Mouse (Mus musculus) lung, embryonic 14.5 days (tissue): ENCODE measurements around the gene Dab2ip. TPM values are rescaled to one million over a fixed set of nuclear protein-coding genes. Genes with fewer than 3 reads are reported as not detected.

Source experiments
- ATAC-seq: fragments of 200-750 bp; cut with Nextera tagmentation; 2 replicates; pipeline ENCODE4 v1.8.0; 2017; ENCODE audit warnings: mild to moderate bottlenecking, moderate TSS enrichment, moderate library complexity; ENCODE audit not compliant: insufficient read depth
- DNase-seq: peaks from one replicate; pipeline ENCODE4 v3.0.0-alpha.2; 2015
- H3K27ac ChIP-seq: fragments of 300-500 bp; sonication (generic); 2 replicates; pipeline ENCODE4 v1.5.1; 2014; ENCODE audit warnings: low read depth, mild to moderate bottlenecking, moderate library complexity
- H3K27me3 ChIP-seq: fragments of 300-500 bp; sonication (generic); 2 replicates; pipeline ENCODE4 v1.6.1; 2014; ENCODE audit warnings: low read length, control low read depth; ENCODE audit not compliant: insufficient read depth
- H3K36me3 ChIP-seq: fragments of 300-500 bp; sonication (generic); 2 replicates; pipeline ENCODE4 v1.6.1; 2014; ENCODE audit warnings: control low read depth; ENCODE audit not compliant: insufficient read depth
- H3K4me1 ChIP-seq: fragments of 300-500 bp; sonication (generic); 2 replicates; pipeline ENCODE4 v1.6.1; 2014; ENCODE audit warnings: antibody characterized with exemption, control low read depth; ENCODE audit not compliant: insufficient read depth
- H3K4me2 ChIP-seq: fragments of 300-500 bp; sonication (generic); 2 replicates; pipeline ENCODE4 v1.6.1; 2014; ENCODE audit warnings: mild to moderate bottlenecking
- H3K4me3 ChIP-seq: fragments of 300-500 bp; sonication (generic); 2 replicates; pipeline ENCODE4 v1.5.1; 2014; ENCODE audit warnings: low read depth, low read length
- H3K9ac ChIP-seq: fragments of 300-500 bp; sonication (generic); 2 replicates; pipeline ENCODE4 v1.6.1; 2014
- H3K9me3 ChIP-seq: fragments of 300-500 bp; sonication (generic); 2 replicates; pipeline ENCODE4 v1.6.1; 2016; ENCODE audit warnings: low read depth, low read length, control low read depth
- CTCF ChIP-seq: IDR thresholded peaks from 2 replicates; pipeline ENCODE4 v1.5.1; 2016; ENCODE audit warnings: antibody characterized with exemption, low read depth
- WGBS: fragments of 180-500 bp; shearing (Covaris S2); extraction: QIAGEN DNeasy Blood & Tissue Kit; methylation state at CpG from one replicate; pipeline ENCODE4 v1.1.7; 2014; 5-methylcytosine and 5-hydroxymethylcytosine counted together
- polyA plus RNA-seq: library from polyadenylated mRNA; unstranded; fragments of >200 nt; fragmentation: Nextera tagmentation; extraction: Ambion mirVana; gene quantifications from 2 replicates; pipeline ENCODE4 v1.2.1, GENCODE M21; 2014

Gene Dab2ip
- polyA plus RNA-seq, 1 experiment from 2014 or later = 61.4 TPM

- no peak for DNase-seq
- no peak overlapping the region for H3K4me3 ChIP-seq
- no peak overlapping the region for H3K4me2 ChIP-seq
- H3K4me1 ChIP-seq = 0 out of 2 replicates have a peak, but pooled peaks cover 7% of the 10 kb centered on the region
- H3K9me3 ChIP-seq = no peaks in the 10 kb centered on the region
- WGBS = 79% methylated on average over 7 of the region's 7 CpGs
- no peak for ATAC-seq
- H3K27me3 ChIP-seq = no peaks in the 10 kb centered on the region
- TF ChIP-seq CTCF = no peak
- no peak overlapping the region for H3K9ac ChIP-seq
- no peak overlapping the region for H3K27ac ChIP-seq
- peaks cover 95% of the 10 kb centered on the region for H3K36me3 ChIP-seq
Measured at GRCm38 (mm10) chr2:35713460-35713859, 155.4 kb downstream of the Dab2ip start.

- 22% methylated on average over 8 of the region's 8 CpGs for WGBS
- H3K27me3 ChIP-seq = no peaks in the 10 kb centered on the region
- ATAC-seq (peak; percentile 62), DNase-seq (peak; percentile 73)
- H3K9me3 ChIP-seq = no peaks in the 10 kb centered on the region
- no peak for TF ChIP-seq CTCF
- no peak overlapping the region for H3K4me2 ChIP-seq
- no peak overlapping the region for H3K9ac ChIP-seq
- peaks cover 95% of the 10 kb centered on the region for H3K36me3 ChIP-seq
- 0 out of 2 replicates have a peak, but pooled peaks cover 7% of the 10 kb centered on the region for H3K4me1 ChIP-seq
- no peak overlapping the region for H3K4me3 ChIP-seq
- peak overlapping the region; percentile 46; the same call in 1 of the 2 replicates for H3K27ac ChIP-seq
Measured at GRCm38 (mm10) chr2:35714742-35715167, 156.7 kb downstream of the Dab2ip start.

GRCm38 (mm10) chr2:35715485-35715884 lies 157.4 kb downstream of the Dab2ip start:
- H3K36me3 ChIP-seq = peaks cover 95% of the 10 kb centered on the region
- TF ChIP-seq CTCF = no peak
- no peak overlapping the region for H3K4me3 ChIP-seq
- H3K4me2 ChIP-seq = no peak overlapping the region
- DNase-seq (no peak), ATAC-seq (no peak)
- H3K4me1 ChIP-seq = 0 out of 2 replicates have a peak, but pooled peaks cover 7% of the 10 kb centered on the region
- H3K9ac ChIP-seq = no peak overlapping the region
- H3K9me3 ChIP-seq = no peaks in the 10 kb centered on the region
- H3K27me3 ChIP-seq = no peaks in the 10 kb centered on the region
- H3K27ac ChIP-seq = no peak overlapping the region
- 72% methylated on average over 3 of the region's 3 CpGs for WGBS

- no peak for ATAC-seq
- WGBS = 85% methylated on average over 1 of the region's 1 CpGs
- DNase-seq = no peak
- H3K27ac ChIP-seq = no peak overlapping the region
- no peak for TF ChIP-seq CTCF
- H3K27me3 ChIP-seq = no peaks in the 10 kb centered on the region
- 0 out of 2 replicates have a peak, but pooled peaks cover 7% of the 10 kb centered on the region for H3K4me1 ChIP-seq
- no peaks in the 10 kb centered on the region for H3K9me3 ChIP-seq
- H3K36me3 ChIP-seq = peaks cover 95% of the 10 kb centered on the region
- no peak overlapping the region for H3K4me2 ChIP-seq
- no peak overlapping the region for H3K9ac ChIP-seq
- H3K4me3 ChIP-seq = no peak overlapping the region
Measured at GRCm38 (mm10) chr2:35716175-35716574, 158.1 kb downstream of the Dab2ip start.

GRCm38 (mm10) chr2:35718003-35718500 lies 160.0 kb downstream of the Dab2ip start:
- DNase-seq (no peak), ATAC-seq (no peak)
- Histone ChIP-seq H3K4me1 (0 out of 2 replicates have a peak, but pooled peaks cover 7% of the 10 kb centered on the region), H3K4me3 (no peak overlapping the region), H3K9ac (no peak overlapping the region), H3K4me2 (no peak overlapping the region), H3K36me3 (peaks cover 98% of the 10 kb centered on the region), H3K27me3 (no peaks in the 10 kb centered on the region), H3K9me3 (no peaks in the 10 kb centered on the region), H3K27ac (no peak overlapping the region)
- 81% methylated on average over 5 of the region's 5 CpGs for WGBS
- TF ChIP-seq CTCF = no peak

GRCm38 (mm10) chr2:35718662-35719061 lies 160.6 kb downstream of the Dab2ip start:
- DNase-seq (no peak), ATAC-seq (no peak)
- Histone ChIP-seq H3K4me3 (no peak overlapping the region), H3K4me2 (no peak overlapping the region), H3K27ac (no peak overlapping the region), H3K27me3 (no peaks in the 10 kb centered on the region), H3K36me3 (peaks cover 99% of the 10 kb centered on the region), H3K9me3 (no peaks in the 10 kb centered on the region), H3K9ac (no peak overlapping the region), H3K4me1 (0 out of 2 replicates have a peak, but pooled peaks cover 7% of the 10 kb centered on the region)
- WGBS = 88% methylated on average over 9 of the region's 9 CpGs
- no peak for TF ChIP-seq CTCF

- Histone ChIP-seq H3K4me1 (0 out of 2 replicates have a peak, but pooled peaks cover 5% of the 10 kb centered on the region), H3K4me2 (no peak overlapping the region), H3K9ac (no peak overlapping the region), H3K4me3 (no peak overlapping the region), H3K9me3 (no peaks in the 10 kb centered on the region), H3K27ac (no peak overlapping the region), H3K27me3 (no peaks in the 10 kb centered on the region), H3K36me3 (peaks cover 98% of the 10 kb centered on the region)
- DNase-seq = no peak
- no peak for TF ChIP-seq CTCF
- WGBS = 83% methylated on average over 12 of the region's 12 CpGs
- no peak for ATAC-seq
Measured at GRCm38 (mm10) chr2:35719230-35720005, 161.4 kb downstream of the Dab2ip start.
